Mouse (Mus musculus) midbrain, embryonic 11.5 days (tissue): ENCODE measurements at regions not wholly inside any gene's neighbourhood (a gene's known extent, or its start where the extent isn't known, plus 50 kb on each side); places are given as distances from the start of the nearest gene placed in this dataset.

Experiments used
- microRNA-seq: library from miRNA; unstranded; fragments of <30 nt; microRNA quantifications from one replicate; pipeline ENCODE4, GENCODE M21; 2017

Small RNA genes lying in the stretch of these regions (microRNA-seq; reads per million reads assigned to microRNA genes)
- gene Mir378d = 14.8 reads per million, percentile 34 among the genes with 10 or more reads in this experiment
